Mouse (Mus musculus) olfactory bulb, adult 2 months (tissue): ENCODE measurements around the gene Habp2.

Experiments used
- CTCF ChIP-seq: fragments of 200-500 bp; IDR thresholded peaks from 2 replicates; pipeline ENCODE4 v1.5.1; 2012; ENCODE audit warnings: low read depth, mild to moderate bottlenecking, low read length, moderate library complexity; ENCODE audit not compliant: insufficient read depth
- POLR2A ChIP-seq: fragments of 200-500 bp; IDR thresholded peaks from 2 replicates; pipeline ENCODE4 v1.6.1; 2012; ENCODE audit warnings: mild to moderate bottlenecking, low read depth, low read length, moderate library complexity; ENCODE audit not compliant: insufficient read depth

DNA sequence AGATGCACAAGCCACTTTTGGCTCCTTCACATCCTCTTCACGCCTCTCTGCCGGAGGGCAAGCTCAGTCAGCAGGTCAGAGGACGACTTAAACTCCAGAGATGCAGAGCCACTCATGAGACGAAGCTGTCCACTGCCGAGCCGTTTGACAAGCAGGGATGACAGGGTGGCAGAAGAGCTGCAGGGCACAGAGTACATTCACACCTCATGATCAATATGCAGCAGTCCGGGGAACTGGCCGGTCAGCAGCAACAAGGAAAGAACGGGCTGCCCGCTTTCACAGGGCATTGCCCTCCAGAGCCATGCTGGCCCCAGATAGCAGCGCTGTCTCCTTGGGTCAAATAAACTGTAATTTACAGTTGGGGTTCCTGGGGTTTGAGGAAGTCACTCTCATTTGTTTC, 8.6 kb upstream of the Habp2 start:
- TF ChIP-seq CTCF: no peak
- TF ChIP-seq POLR2A: no peak
